Mouse (Mus musculus) thymus, postnatal 4 days (tissue): Measurements from ENCODE around the gene Fam166b.

ENCODE experiments used
- DNase-seq: peaks from one replicate; pipeline ENCODE4 v3.0.0; 2021

The Fam166b gene

GRCm38 (mm10) chr4:43427501-43428179, 1.3 kb downstream of the Fam166b start:
- DNase-seq, result peak; percentile 82

GRCm38 (mm10) chr4:43426487-43426886, 2.4 kb downstream of the Fam166b start:
- DNase-seq, result no peak

- peak; percentile 67 for DNase-seq
Measured at GRCm38 (mm10) chr4:43425648-43426380, 3.1 kb downstream of the Fam166b start.

GRCm38 (mm10) chr4:43425197-43425596, 3.7 kb downstream of the Fam166b start:
- no peak for DNase-seq

DNA sequence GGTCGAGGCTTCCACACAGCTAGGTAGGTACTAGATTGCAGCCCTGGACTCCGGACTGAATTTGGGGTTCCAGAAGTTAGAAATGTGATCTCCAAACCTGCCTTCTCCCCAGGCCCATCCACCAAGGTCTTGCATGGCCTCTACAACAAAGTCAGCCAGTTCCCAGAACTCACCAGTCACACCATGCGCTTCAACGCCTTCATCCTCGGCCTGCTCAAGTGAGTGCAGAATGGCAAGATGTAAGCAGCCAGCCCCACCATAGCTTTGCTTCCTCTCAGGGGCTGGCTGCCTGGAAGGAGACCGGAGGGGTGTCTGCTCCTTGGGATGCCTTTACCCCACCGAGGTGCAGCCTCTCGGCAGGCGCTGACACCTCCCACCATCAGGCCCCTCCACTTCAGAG, 4.9 kb downstream of the Fam166b start:
- no peak for DNase-seq

DNA sequence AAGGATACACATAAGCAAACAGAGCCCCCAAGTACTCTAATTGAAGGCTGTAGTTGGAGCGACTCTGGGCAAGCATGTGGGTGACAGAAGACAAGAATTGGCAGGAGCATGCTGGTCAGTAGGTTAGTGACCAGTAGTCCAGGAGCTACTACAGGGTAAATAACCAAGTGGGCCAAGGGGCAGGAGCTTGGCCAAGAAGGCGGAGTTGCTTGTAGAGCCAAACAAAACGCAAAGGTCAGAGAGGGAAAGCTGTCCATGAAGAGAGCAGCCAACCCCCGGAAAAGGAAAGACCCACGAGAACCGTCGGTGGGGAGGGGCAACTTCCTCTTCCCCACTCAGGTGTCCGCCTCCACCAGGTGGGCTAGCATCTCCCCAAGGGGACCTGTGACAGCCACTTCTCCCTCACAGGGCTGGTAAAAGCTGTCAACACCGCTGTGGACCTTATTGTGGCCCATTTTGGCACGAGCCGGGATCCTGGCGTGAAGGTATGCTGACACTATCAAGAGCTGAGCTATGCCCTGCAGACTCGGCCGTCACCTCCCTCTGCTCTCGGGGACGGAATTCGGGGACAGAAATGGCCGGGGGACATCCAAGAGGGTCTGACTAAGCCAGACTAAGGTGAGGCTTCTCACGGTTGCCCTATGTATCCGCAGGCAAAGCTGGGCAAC, 5.5 kb downstream of the Fam166b start:
- no peak for DNase-seq

DNA sequence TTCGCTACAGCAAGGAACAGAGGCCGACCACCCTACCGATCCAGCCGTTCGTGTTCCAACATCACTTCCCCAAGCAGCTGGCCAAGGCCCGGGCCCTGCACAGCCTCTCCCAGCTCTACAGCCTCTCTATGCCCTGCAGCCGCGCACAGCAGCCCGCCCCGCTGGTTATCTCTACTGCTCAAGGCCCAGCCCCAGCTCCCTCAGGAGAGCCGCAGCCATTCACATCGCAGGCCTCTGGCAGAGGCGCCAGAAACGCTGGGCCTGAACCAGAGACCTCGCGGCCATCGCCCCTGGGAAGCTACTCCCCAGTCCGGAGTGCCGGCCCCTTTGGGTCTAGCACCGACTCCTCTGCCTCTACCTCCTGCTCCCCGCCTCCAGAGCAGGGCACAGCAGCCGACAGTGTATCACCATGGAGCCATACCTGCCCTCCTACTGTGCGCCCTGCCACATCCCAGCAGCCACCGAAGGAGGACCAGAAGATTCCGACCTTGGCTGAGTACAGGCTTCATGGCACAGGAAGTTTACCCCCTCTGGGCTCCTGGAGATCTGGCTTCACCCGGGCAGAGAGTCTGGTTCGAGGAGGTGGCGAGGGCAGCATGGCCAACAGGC, 7.2 kb downstream of the Fam166b start:
- DNase-seq, result no peak

GRCm38 (mm10) chr4:43420305-43420704, 8.6 kb downstream of the Fam166b start:
- peak; percentile 78 for DNase-seq

DNA sequence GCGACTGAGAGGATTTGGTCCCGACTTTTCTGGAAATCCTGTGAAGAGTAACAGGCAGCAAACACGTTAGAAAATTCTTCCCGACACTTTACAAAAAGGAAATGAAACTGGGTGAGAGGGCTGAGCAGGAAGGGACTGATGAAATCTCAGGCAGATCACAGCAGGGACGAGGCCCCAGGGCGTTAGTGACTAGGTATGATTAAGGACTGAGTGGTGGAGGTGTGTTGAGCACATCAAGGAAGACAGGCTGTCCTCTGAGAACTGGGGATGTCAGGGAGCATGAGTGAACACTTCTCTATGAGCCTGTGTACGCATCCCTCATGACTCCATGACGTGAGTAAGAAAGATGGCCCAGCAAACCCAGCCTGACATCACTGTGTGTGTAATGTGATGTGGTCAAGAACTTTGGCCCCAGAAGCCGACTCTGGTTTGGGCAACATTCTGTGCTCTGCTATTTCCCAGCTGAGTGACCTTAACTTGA, 9.1 kb downstream of the Fam166b start:
- no peak for DNase-seq

- no peak for DNase-seq
Measured at GRCm38 (mm10) chr4:43418973-43419656, 9.8 kb downstream of the Fam166b start.

DNA sequence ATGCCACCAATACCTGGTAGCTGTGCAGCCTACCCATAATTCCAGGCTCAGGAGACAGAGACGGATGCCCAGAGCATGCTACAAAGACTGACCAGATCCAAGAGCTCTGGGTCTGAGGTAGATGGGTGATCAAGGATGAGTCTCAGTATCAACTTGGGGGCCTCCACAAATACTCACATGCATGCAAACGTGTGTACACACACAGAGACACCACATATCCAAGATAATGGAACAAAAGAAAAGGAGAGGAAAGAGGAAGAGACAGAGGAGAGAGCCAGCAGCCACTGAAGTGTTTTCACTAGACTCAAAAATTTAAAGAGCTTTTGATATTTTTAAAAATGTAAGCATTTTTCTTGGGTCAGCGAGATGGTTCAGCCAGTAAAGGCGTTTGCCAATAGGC, 10.5 kb downstream of the Fam166b start:
- DNase-seq, result no peak

- DNase-seq, result no peak
Measured at GRCm38 (mm10) chr4:43417269-43418062, 11.5 kb downstream of the Fam166b start.

- no peak for DNase-seq
Measured at GRCm38 (mm10) chr4:43416071-43416490, 12.9 kb downstream of the Fam166b start.

DNA sequence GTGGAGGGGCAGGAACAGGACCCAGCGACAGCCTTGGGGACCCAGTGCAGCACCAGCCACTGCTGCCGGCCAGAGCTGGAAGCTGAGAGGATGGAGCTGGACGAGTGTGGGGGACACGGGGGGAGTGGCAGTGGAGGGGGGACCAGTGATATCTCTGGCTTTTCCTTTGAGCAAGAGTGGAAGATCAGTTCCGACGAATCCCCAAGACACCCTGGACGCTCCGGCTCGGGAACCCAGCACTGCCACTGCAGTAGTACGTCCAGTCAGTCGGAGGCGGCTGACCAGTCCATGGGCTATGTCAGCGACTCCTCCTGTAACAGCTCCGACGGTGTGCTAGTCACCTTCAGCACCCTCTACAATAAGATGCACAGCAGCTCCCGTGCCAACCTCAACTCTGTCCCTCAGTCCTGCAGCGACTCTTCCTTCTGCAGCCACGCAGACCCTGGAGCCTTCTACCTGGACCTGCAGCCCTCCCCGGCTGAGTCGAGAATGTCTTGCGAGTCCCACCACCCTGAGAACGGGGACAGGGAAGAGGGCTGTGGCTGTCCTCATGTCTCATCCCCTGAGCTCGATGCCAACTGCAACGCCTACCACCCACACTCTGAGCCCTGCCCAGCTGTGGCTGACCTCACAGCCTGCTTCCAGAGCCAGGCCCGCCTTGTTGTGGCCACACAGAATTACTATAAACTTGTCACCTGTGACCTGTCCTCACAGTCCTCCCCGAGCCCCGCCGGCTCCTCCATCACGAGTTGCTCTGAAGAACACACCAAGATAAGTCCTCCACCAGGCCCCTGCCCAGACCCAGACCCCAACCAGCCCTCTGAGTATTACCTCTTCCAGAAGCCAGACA, 13.5 kb downstream of the Fam166b start:
- DNase-seq, result no peak

DNA sequence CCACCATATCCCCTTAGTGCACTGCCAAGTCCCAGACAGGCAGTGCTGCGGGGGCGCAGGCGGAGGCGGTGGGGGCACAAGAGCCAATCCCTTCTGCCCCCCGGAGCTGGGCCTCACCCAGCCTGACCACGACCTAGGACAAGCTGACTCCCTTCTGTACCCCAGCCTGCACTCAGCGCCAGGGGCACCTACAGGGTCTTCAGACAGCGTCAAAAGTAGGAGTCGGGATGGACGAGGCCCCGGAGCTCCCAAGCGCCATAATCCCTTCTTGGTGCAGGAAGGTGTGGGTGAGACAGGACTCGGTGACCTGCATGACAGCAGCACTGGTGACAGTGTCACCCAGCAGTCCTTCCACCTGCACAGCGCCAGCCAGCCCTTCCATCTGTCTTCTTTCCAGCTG, 14.2 kb downstream of the Fam166b start:
- no peak for DNase-seq

DNA sequence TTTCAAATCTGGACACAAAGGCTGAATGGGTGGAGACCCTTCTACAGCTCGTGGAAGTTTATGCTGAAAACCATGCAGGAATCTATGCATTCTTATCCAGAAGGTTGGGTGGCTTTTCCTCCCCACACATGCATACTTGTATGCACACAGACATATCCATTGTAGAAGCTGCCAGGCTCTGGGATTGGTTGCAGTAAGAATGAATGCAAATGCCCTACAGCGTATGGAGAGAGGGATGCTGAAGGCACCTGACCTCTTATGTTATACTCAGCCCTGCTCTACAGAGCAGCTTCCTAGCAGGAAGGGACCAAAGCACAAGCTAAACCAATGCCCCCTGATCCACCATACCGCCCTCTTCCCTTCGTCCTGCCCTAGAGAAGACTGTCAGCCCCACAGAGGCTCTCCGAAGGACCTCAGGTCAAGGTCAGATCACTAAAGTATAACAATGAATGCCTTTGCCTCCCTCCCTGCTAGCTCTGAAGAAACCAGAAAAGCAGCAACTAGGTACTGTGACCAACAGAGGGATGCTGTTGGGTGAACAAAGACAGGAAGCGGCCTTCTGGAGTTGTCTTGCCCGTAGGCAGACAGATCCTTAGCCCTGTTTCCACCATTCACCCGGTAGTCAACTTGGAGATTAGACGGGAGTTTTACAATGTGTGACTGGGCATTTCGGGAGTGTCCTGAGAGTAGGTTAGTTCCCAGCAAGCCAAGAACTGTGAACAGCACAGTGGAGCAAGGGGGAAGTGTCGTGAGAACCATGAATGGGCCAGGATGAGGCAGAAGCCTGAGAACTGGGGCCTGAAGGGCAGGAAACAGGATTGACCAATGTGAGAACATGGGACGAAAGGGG, 21.6 kb downstream of the Fam166b start:
- DNase-seq, result no peak

DNA sequence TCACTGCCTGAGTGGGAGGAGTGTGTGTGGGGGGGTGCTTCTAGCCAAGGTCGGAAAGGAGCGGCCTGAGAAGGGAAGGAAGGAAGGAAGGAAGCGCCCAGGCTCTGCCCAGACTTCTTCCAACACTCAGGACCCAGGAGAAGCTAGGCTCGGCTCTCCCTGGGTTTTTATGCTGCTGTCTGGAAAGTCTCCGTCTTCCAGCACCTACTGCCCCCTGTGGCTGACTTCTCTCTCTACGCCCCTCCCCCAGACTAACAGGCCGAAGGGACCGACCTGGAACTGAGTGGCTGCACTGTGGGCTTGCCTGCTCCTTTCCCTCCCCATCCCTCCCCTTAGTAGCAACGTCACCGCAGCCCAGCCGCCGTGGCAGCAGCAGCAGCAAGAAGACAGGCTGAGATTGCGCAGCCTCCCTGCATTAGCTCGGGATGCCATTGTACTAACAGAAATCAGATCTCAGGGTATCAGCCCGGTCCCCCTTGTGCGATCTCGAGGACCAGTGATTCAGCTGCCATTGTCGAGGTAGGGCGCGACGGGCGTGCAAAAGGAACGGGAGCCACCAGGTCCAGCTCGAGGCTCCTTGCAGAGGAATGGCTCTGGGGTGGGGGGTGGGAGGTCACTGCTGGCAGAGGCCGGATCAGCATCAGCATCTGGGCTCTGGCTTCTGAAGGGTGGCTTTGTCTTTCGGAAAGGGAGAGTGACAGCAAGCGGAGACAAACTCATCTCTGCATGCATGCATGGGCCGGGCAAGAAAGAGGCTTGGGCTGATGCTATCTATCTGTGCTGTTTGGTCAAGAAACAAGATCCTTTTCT, 22.6 kb downstream of the Fam166b start:
- no peak for DNase-seq

DNA sequence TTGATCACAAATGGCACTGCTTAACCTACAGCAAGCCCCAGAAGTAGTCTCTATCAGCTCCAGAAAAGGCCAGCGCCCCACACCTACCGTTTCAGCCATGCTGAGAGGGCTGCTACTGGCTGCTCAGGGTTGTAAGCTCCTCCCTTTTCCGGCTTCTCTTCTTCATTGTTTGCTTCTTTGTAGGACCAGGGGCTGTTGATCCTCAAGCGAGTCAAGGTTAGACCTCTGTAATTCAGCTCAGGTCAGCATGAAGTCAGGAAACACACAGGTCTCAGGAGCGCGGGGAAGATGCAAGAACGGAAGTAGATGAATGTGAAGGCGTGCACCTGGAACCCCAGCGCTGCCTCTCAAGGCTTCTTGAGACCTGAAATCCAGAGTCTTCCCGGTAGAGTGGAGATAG, 24.2 kb downstream of the Fam166b start:
- no peak for DNase-seq

GRCm38 (mm10) chr4:43402212-43402611, 26.7 kb downstream of the Fam166b start:
- no peak for DNase-seq
